Mouse (Mus musculus) liver, postnatal 0 days (tissue): ENCODE data around the gene Abhd14b. TPM values are rescaled to one million over a fixed set of nuclear protein-coding genes. Genes with fewer than 3 reads are reported as not detected.

Experiments used
- ATAC-seq: fragments of 200-750 bp; cut with Nextera tagmentation; 2 replicates; pipeline ENCODE4 v1.8.0; 2017; ENCODE audit warnings: mild to moderate bottlenecking, moderate library complexity
- DNase-seq: peaks from one replicate; pipeline ENCODE4 v3.0.0-alpha.2; 2016
- H3K27ac ChIP-seq: fragments of 300-500 bp; sonication (generic); 2 replicates; pipeline ENCODE4 v1.5.1; 2014; ENCODE audit warnings: antibody characterized with exemption, moderate library complexity, mild to moderate bottlenecking, low read depth
- H3K27me3 ChIP-seq: fragments of 300-500 bp; sonication (generic); 2 replicates; pipeline ENCODE4 v1.6.1; 2014; ENCODE audit warnings: low read length, control low read depth, mixed read lengths; ENCODE audit not compliant: insufficient read depth
- H3K36me3 ChIP-seq: fragments of 300-500 bp; sonication (generic); replicated peaks from 2 replicates; pipeline ENCODE4 v1.6.1; 2014; ENCODE audit warnings: mild to moderate bottlenecking, control low read depth, low read length, moderate library complexity, mixed read lengths; ENCODE audit not compliant: insufficient read depth
- H3K4me1 ChIP-seq: fragments of 300-500 bp; sonication (generic); 2 replicates; pipeline ENCODE4 v1.6.1; 2014; ENCODE audit warnings: antibody characterized with exemption, mild to moderate bottlenecking, control low read depth; ENCODE audit not compliant: insufficient read depth
- H3K4me2 ChIP-seq: fragments of 300-500 bp; sonication (generic); 2 replicates; pipeline ENCODE4 v1.6.1; 2014; ENCODE audit warnings: low read depth, mild to moderate bottlenecking, low read length, moderate library complexity, mixed read lengths
- H3K4me3 ChIP-seq: fragments of 300-500 bp; sonication (generic); 2 replicates; pipeline ENCODE4 v1.5.1; 2014; ENCODE audit warnings: low read depth, low read length
- H3K9ac ChIP-seq: fragments of 300-500 bp; sonication (generic); replicated peaks from 2 replicates; pipeline ENCODE4 v1.6.1; 2014; ENCODE audit warnings: mild to moderate bottlenecking, moderate library complexity
- H3K9me3 ChIP-seq: fragments of 300-500 bp; sonication (generic); 2 replicates; pipeline ENCODE4 v1.6.1; 2016; ENCODE audit warnings: mild to moderate bottlenecking, control low read depth, low read length, mixed read lengths
- CTCF ChIP-seq: sonication (generic); IDR thresholded peaks from 2 replicates; pipeline ENCODE4 v1.5.1; 2016; ENCODE audit warnings: antibody characterized with exemption, low read depth
- EP300 ChIP-seq: IDR thresholded peaks from 2 replicates; pipeline ENCODE4 v1.6.1; 2016; ENCODE audit warnings: antibody characterized with exemption, low read depth, mild to moderate bottlenecking
- WGBS: fragments of 180-500 bp; shearing (Covaris S2); extraction: QIAGEN DNeasy Blood & Tissue Kit; methylation state at CpG from one replicate; pipeline ENCODE4 v1.1.7; 2014; ENCODE audit not compliant: insufficient replicate concordance; 5-methylcytosine and 5-hydroxymethylcytosine counted together
- polyA plus RNA-seq: library from polyadenylated mRNA; unstranded; fragments of >200 nt; fragmentation: Nextera tagmentation; extraction: Ambion mirVana; gene quantifications from 2 replicates; pipeline ENCODE4 v1.2.1, GENCODE M21; 2015

Abhd14b gene
- polyA plus RNA-seq, 1 experiment from 2014 or later: 41.4 TPM

DNA sequence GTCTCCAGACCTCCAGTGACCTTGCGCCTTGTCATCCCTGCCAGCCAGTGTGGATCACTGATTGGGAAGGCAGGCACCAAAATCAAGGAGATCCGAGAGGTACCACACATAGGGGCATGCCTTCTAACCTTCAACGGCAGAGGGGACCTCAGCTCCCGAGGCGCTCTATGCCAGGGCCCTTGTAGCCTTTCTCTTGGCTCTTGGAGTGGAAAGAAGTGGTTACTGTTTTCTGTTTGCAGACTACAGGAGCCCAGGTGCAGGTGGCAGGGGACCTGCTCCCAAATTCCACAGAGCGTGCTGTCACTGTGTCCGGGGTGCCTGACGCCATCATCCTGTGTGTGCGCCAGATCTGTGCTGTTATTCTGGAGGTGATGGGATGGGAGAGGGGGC, 13.8 kb downstream of the Abhd14b start:
- ATAC-seq (no peak), DNase-seq (no peak)
- H3K27me3 ChIP-seq: peaks cover 21% of the 10 kb centered on the region
- 0 out of 2 replicates have a peak, but pooled peaks cover 9% of the 10 kb centered on the region for H3K4me1 ChIP-seq
- H3K4me3 ChIP-seq: no peak overlapping the region
- H3K9me3 ChIP-seq: no peaks in the 10 kb centered on the region
- H3K9ac ChIP-seq: no peak overlapping the region
- H3K36me3 ChIP-seq: no peaks in the 10 kb centered on the region
- no peak overlapping the region for H3K27ac ChIP-seq
- TF ChIP-seq EP300 (no peak), CTCF (no peak)
- WGBS: 84% methylated on average over 9 of the region's 9 CpGs
- H3K4me2 ChIP-seq: no peak overlapping the region

DNA sequence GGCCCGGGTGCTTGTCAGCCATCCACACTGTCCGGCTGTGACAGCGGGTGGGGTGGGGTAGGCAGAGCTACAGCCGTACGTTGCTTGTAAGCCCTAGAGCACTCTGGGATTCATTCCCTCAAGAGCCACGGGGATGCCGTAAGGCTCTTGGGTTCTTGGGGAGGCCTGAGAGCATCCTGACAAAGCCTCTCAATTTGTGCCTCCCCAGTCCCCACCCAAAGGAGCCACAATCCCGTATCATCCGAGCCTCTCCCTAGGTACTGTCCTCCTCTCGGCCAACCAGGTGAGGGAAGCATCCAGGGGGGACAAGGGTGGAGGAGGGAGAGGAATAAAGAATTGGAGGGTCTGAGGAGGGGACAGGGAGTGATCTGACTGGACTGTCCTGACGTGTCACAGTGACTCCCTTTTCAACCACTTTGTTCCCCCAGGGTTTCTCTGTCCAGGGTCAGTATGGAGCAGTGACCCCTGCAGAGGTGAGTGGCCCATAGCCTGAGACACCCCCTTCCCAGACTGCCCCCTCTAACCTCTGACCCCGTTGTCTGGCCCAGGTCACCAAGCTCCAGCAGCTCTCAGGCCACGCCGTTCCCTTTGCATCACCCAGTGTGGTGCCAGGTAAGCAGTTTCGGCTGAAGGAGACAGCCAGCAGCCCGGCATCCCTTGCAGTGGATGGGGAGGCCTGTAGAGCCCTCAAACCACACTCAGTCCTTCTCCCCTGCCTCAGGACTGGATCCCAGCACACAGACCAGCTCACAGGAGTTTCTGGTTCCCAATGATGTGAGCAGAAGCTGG, 14.6 kb downstream of the Abhd14b start:
- Histone ChIP-seq H3K36me3 (no peaks in the 10 kb centered on the region), H3K9me3 (no peaks in the 10 kb centered on the region), H3K4me2 (no peak overlapping the region), H3K27me3 (peaks cover 24% of the 10 kb centered on the region), H3K9ac (no peak overlapping the region), H3K27ac (no peak overlapping the region), H3K4me3 (no peak overlapping the region), H3K4me1 (0 out of 2 replicates have a peak, but pooled peaks cover 9% of the 10 kb centered on the region)
- DNase-seq (no peak), ATAC-seq (no peak)
- 85% methylated on average over 16 of the region's 16 CpGs for WGBS
- TF ChIP-seq CTCF (no peak), EP300 (no peak)

DNA sequence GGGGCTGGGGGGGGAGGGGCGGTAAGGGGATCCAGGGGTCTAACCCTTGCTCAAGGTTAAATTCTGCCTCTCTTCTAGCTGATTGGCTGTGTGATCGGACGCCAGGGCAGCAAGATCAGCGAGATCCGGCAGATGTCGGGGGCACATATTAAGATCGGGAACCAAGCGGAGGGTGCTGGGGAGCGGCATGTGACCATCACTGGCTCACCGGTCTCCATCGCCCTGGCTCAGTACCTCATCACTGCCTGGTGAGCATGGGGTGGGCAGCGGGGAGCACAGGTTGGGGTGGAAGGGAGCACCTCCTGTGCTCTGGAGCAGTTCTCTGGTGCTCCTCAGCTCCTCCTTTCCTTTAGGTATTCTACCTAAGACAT, 15.2 kb downstream of the Abhd14b start:
- Histone ChIP-seq H3K9ac (no peak overlapping the region), H3K9me3 (no peaks in the 10 kb centered on the region), H3K4me3 (no peak overlapping the region), H3K27me3 (peaks cover 24% of the 10 kb centered on the region), H3K36me3 (no peaks in the 10 kb centered on the region), H3K4me2 (no peak overlapping the region), H3K4me1 (0 out of 2 replicates have a peak, but pooled peaks cover 9% of the 10 kb centered on the region), H3K27ac (no peak overlapping the region)
- WGBS: 90% methylated on average over 12 of the region's 12 CpGs
- TF ChIP-seq EP300: no peak
- TF ChIP-seq CTCF: no peak
- ATAC-seq (no peak), DNase-seq (no peak)

DNA sequence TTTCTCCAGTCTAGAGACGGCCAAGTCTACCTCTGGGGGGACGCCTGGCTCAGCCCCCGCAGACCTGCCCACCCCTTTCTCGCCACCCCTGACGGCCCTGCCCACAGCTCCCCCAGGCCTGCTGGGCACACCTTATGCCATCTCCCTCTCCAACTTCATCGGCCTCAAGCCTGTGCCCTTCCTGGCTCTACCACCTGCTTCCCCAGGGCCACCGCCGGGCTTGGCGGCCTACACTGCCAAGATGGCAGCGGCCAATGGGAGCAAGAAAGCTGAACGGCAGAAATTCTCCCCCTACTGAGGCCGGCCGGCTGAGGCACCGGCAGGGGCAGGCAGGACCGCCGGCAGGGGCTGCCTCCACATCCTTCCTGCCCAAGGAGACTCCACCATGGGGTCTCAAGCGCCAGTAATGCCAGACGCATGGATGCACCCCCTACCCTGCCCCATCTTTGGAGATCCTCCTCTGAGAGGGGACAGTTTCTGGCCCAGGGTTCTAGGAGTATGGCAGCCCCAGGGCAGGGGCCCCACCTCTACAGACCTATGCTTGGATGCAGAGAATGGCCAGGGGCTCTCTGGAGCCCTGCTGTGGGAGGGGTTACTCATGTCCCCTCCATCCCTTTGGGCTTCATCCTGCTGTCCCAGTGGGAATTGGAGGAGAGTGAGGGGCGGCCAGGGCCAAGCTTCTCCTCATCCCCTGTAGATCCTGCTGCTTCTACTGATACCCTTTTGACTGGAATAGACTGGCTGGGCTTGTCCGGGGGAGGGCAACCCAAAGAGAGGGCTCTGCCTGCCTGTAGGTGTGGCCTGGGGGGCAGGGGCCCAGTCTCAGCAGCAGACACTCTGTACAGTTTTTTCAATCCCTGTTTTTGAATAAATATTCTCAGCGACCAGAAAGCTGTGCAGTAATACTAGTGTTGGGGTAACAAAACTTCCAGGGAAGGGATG, 16.1 kb downstream of the Abhd14b start:
- 85% methylated on average over 21 of the region's 21 CpGs for WGBS
- no peak overlapping the region for H3K9ac ChIP-seq
- no peak for ATAC-seq

DNA sequence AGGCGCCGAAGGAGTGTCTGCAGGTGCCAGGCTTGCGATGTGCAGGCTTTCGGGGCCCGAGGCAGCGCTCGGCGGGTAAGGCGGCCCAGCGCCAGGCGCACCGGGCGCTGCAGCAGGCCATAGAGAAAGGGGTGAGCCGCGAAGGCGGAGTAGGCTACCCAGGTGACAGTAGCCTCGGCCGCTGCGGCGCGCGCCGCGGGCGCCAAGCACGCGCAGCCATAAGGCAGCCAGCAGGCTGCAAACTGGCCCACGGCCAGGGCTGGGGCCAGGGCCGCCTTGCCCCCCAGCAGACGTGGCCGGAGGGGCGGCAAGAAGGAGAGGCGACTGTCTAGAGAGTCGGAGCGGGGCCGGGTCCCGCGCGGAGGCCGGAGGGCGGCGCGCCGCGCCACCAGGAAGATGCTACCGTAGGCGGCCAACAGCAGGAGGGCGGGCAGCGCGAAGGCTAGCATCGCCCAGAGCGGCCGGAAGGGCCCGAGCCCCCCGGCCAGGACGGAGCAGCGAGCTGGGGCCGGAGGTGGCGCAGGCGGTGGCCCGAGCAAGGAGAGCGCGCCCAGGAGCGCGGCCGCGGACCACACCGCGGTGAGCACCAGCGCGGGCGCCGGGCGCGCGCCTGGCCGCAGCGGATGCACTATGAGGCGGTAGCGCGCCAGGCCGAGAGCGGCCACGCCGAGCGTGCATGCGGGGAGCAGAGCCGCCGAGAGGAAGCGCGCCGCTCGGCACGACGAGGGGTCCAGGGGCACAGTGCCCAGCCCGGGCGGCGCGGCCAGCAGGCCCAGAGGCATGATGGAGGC, 17.7 kb downstream of the Abhd14b start:
- Histone ChIP-seq H3K27me3 (peaks cover 24% of the 10 kb centered on the region), H3K4me2 (peak overlapping the region; percentile 81), H3K27ac (no peak overlapping the region), H3K4me1 (0 out of 2 replicates have a peak, but pooled peaks cover 9% of the 10 kb centered on the region), H3K9ac (peak overlapping the region; percentile 51), H3K9me3 (no peaks in the 10 kb centered on the region), H3K4me3 (peak overlapping the region; percentile 53), H3K36me3 (no peaks in the 10 kb centered on the region)
- 3% methylated on average over 85 of the region's 99 CpGs for WGBS
- DNase-seq (no peak), ATAC-seq (peak; percentile 51; the same call in 1 of the 2 replicates)
- TF ChIP-seq CTCF: no peak

More for the DNA sequence above, 16.1 kb downstream of the Abhd14b start:
- no peak for DNase-seq
- TF ChIP-seq CTCF (no peak), EP300 (no peak)
- no peak overlapping the region for H3K27ac ChIP-seq
- H3K4me1 ChIP-seq: 0 out of 2 replicates have a peak, but pooled peaks cover 9% of the 10 kb centered on the region
- no peaks in the 10 kb centered on the region for H3K36me3 ChIP-seq
- no peak overlapping the region for H3K4me2 ChIP-seq
- no peak overlapping the region for H3K4me3 ChIP-seq
- H3K27me3 ChIP-seq: peaks cover 24% of the 10 kb centered on the region
- no peaks in the 10 kb centered on the region for H3K9me3 ChIP-seq
